Mouse (Mus musculus) spleen, adult 12 weeks (tissue): Measurements from ENCODE around the gene Map3k3.
"Not testable (repeated sequence)": the region's sequence is repeated elsewhere in the genome, so short reads cannot be mapped to it uniquely, and the experiment has no call there.

Experiments used
- DNase-seq: peaks from one replicate; pipeline ENCODE4 v3.0.0; 2022; ENCODE audit warnings: low spot score

Gene Map3k3

GRCm38 (mm10) chr11:106083708-106084701, at the start of gene Map3k3:
Gene Map3k3, plus strand, starts transcription at chr11:106084613.
- peak; percentile 89 for DNase-seq

GRCm38 (mm10) chr11:106034986-106035385, 49.4 kb upstream of the Map3k3 start:
- DNase-seq, result no peak

- DNase-seq, result peak; percentile 99
Observed at GRCm38 (mm10) chr11:106036548-106037417, 47.6 kb upstream of the Map3k3 start, which contains the start of gene Dcaf7. Gene Dcaf7, plus strand, starts transcription at chr11:106036872.

GRCm38 (mm10) chr11:106037418-106037751, 47.0 kb upstream of the Map3k3 start:
- DNase-seq, result no peak

- DNase-seq, result no peak
Observed at GRCm38 (mm10) chr11:106044349-106044748, 40.1 kb upstream of the Map3k3 start.

- DNase-seq, result no peak
Observed at GRCm38 (mm10) chr11:106045256-106045655, 39.2 kb upstream of the Map3k3 start.

GRCm38 (mm10) chr11:106045780-106046179, 38.6 kb upstream of the Map3k3 start:
- no peak for DNase-seq

- no peak for DNase-seq
Observed at GRCm38 (mm10) chr11:106046584-106046983, 37.8 kb upstream of the Map3k3 start.

GRCm38 (mm10) chr11:106053921-106054320, 30.5 kb upstream of the Map3k3 start:
- no peak for DNase-seq

GRCm38 (mm10) chr11:106054600-106054999, 29.8 kb upstream of the Map3k3 start:
- no peak for DNase-seq

- no peak for DNase-seq
Observed at GRCm38 (mm10) chr11:106055341-106055740, 29.1 kb upstream of the Map3k3 start.

GRCm38 (mm10) chr11:106056819-106057491, 27.5 kb upstream of the Map3k3 start:
- DNase-seq, result peak; percentile 11

GRCm38 (mm10) chr11:106058020-106058419, 26.4 kb upstream of the Map3k3 start:
- no peak for DNase-seq

- DNase-seq, result no peak
Observed at GRCm38 (mm10) chr11:106060549-106060948, 23.9 kb upstream of the Map3k3 start.

GRCm38 (mm10) chr11:106061311-106061710, 23.1 kb upstream of the Map3k3 start:
- DNase-seq, result no peak

GRCm38 (mm10) chr11:106063756-106064155, 20.7 kb upstream of the Map3k3 start:
- DNase-seq, result no peak

- no peak for DNase-seq
Observed at GRCm38 (mm10) chr11:106065073-106065922, 19.1 kb upstream of the Map3k3 start.

GRCm38 (mm10) chr11:106065923-106066571, 18.4 kb upstream of the Map3k3 start, which contains the start of gene Taco1:
Gene Taco1, plus strand, starts transcription at chr11:106066061.
- peak; percentile 86 for DNase-seq

GRCm38 (mm10) chr11:106066616-106067015, 17.8 kb upstream of the Map3k3 start:
- not testable (repeated sequence) for DNase-seq

GRCm38 (mm10) chr11:106073774-106074173, 10.6 kb upstream of the Map3k3 start:
- no peak for DNase-seq
